Mouse (Mus musculus) erythroblast, embryonic 14.5 days (primary cell): ENCODE measurements around the gene B9d2. TPM values are rescaled to one million over a fixed set of nuclear protein-coding genes. Genes with fewer than 3 reads are reported as not detected.

ENCODE experiments used
- H3K27me3 ChIP-seq: 2 replicates; pipeline ENCODE4 v1.6.1; 2012; ENCODE audit warnings: inconsistent platforms; ENCODE audit not compliant: control insufficient read depth
- H3K36me3 ChIP-seq: 2 replicates; pipeline ENCODE4 v1.6.1; 2012; ENCODE audit warnings: mild to moderate bottlenecking, inconsistent platforms; ENCODE audit not compliant: control insufficient read depth
- H3K4me1 ChIP-seq: 2 replicates; pipeline ENCODE4 v1.6.1; 2012; ENCODE audit warnings: inconsistent platforms; ENCODE audit not compliant: control insufficient read depth
- H3K4me3 ChIP-seq: replicated peaks from 2 replicates; pipeline ENCODE3; 2012; ENCODE audit warnings: moderate library complexity, mild to moderate bottlenecking, inconsistent platforms
- H3K9me3 ChIP-seq: 2 replicates; pipeline ENCODE4 v1.6.1; 2012; ENCODE audit warnings: low read length, inconsistent platforms, mixed read lengths; ENCODE audit not compliant: control insufficient read depth
- GATA1 ChIP-seq: IDR thresholded peaks from 2 replicates; pipeline ENCODE4 v1.6.1; 2012; ENCODE audit warnings: low read length, inconsistent platforms, mixed read lengths
- TAL1 ChIP-seq: IDR thresholded peaks from 3 replicates; pipeline ENCODE4 v1.6.1; 2012; ENCODE audit warnings: low read length, inconsistent platforms, mixed read lengths
- polyA plus RNA-seq: library from polyadenylated mRNA; stranded (reverse); fragments of >175 nt; gene quantifications from 2 replicates; pipeline ENCODE4 v1.2.3, GENCODE M21; 2012

B9d2 gene
- polyA plus RNA-seq, 1 experiment: 4.8 TPM

DNA sequence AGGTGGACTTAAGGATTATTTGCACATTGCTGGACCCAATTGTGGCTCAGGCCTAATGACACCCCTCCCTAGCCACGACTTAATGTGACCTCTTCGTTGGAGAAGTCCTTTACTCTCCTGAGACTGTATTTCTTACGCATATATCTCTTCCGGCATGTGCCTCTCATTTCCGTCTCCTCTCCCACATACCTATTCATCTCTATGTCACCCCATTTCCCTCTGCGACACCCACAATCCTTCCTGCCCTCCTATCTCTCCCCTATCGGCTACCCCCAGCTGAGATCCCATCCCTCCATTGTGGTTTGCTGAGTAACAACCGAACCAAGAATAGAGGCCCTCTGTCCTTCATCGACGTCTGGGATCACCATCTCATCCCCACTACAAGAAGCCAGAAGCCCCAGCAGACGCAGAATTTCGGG, 9.0 kb downstream of the B9d2 start:
- Histone ChIP-seq H3K27me3 (no peaks in the 10 kb centered on the region; the same call in 1 of the 2 replicates), H3K36me3 (peaks cover 54% of the 10 kb centered on the region), H3K4me1 (peaks cover 74% of the 10 kb centered on the region), H3K4me3 (peak overlapping the region; percentile 84), H3K9me3 (no peaks in the 10 kb centered on the region)
- no peak for TF ChIP-seq GATA1
- TF ChIP-seq TAL1: no peak

DNA sequence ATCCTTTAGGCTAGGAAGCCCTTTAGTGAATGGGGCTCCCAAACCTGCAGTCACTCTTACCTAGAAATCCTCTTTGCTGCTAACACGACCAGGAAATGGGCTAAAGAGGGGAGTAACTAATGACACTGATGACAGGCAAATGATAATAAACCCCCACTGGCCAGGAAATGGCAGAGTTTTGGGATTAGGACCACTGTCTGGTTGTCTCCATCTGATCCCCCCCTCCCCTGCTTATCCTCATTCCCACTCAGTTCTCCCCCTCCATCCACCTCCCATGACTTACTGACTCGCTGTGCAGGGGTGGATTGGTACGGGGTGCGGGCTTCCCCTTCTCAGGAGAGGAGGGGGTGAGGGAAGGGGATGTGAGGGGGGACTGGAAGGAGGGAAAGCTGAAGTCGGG, 9.5 kb downstream of the B9d2 start:
- no peak for TF ChIP-seq GATA1
- no peak for TF ChIP-seq TAL1
- H3K27me3 ChIP-seq: no peaks in the 10 kb centered on the region; the same call in 1 of the 2 replicates
- peak overlapping the region; percentile 84 for H3K4me3 ChIP-seq
- H3K9me3 ChIP-seq: no peaks in the 10 kb centered on the region
- H3K4me1 ChIP-seq: peaks cover 70% of the 10 kb centered on the region
- peaks cover 54% of the 10 kb centered on the region for H3K36me3 ChIP-seq

DNA sequence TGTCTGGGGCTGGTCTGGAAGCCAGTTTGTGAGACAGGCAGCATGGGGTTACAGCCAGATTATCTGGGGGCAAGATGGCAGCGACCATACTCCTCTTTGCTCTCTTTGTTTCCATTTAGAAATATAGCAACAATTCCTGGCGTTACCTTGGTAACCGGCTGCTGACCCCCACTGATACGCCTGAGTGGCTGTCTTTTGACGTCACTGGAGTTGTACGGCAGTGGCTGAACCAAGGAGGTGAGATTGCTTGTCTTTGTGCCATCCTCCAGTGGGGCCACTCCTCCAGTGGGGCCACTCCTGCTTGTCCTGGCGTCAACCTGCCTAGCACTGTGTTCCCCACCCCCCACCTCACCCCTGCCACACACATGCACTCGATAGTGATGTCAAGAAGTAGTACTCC, 13.5 kb downstream of the B9d2 start:
- H3K27me3 ChIP-seq: no peaks in the 10 kb centered on the region; the same call in 1 of the 2 replicates
- H3K36me3 ChIP-seq: peaks cover 82% of the 10 kb centered on the region
- no peak overlapping the region for H3K4me3 ChIP-seq
- no peaks in the 10 kb centered on the region for H3K9me3 ChIP-seq
- no peak for TF ChIP-seq GATA1
- no peak for TF ChIP-seq TAL1
- H3K4me1 ChIP-seq: peaks cover 34% of the 10 kb centered on the region

DNA sequence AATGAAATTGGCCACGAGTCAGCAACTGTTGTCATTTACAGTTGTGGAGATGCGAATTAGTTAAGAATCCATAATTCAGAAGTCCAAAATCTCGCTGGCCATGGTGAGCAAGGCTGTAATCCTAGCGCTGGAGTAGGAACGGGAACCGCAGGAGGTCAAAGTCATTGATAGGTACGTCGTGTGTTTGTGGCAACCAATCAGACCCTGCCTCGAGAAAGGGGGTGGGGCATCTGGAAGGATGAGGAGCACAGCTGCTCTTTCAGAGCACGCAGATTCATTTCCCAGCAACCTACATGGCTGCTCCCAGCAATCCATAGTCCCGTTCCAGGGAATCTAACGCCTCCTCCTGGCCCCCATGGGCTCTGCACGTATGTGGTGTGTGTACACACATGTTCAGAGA, 19.3 kb downstream of the B9d2 start:
- H3K27me3 ChIP-seq: no peaks in the 10 kb centered on the region

DNA sequence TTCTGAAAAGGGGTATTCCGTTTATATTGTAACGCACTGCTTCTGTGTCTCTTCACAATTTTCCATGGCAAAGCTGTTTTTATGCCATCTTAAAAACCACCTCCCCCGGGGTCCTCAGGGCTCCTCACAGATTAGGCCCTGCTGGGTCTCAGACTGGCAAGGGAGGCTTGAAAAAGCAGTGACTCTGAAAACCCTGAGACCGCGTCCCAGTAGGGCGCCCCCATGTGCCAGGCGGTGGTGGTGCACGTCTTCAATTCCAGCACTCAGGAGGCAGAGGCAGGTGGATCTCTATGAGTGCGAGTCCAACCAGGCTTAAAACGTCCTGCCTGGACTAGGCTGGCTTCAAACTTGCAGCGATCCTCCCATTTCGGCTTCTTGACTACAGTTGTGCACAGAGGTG, 20.2 kb downstream of the B9d2 start:
- H3K9me3 ChIP-seq: peaks cover 21% of the 10 kb centered on the region
- no peak overlapping the region for H3K4me3 ChIP-seq
- H3K27me3 ChIP-seq: no peaks in the 10 kb centered on the region
- peaks cover 21% of the 10 kb centered on the region for H3K4me1 ChIP-seq
- peaks cover 88% of the 10 kb centered on the region for H3K36me3 ChIP-seq
- no peak for TF ChIP-seq GATA1
- no peak for TF ChIP-seq TAL1

More for the DNA sequence above, 19.3 kb downstream of the B9d2 start:
- Histone ChIP-seq H3K36me3 (peaks cover 88% of the 10 kb centered on the region), H3K4me3 (no peak overlapping the region), H3K4me1 (peaks cover 17% of the 10 kb centered on the region), H3K9me3 (peaks cover 21% of the 10 kb centered on the region)
- TF ChIP-seq TAL1 (no peak), GATA1 (no peak)

DNA sequence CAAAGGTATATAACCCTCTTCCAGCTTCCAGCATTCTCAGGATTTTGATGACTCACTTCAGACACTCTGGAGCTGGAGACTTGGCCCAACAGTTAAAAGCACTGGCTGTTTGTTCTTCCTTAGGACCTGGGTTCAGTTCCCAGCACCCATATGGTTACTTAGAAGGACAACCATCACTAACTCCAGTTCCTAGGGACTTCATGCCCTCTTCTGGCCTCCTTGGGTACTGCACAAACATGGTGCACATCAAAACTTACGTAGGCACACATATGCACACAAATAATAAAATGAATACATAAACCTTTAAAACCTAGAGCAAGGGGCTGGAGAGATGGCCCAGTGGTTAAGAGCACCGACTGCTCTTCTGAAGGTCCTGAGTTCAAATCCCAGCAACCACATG, 21.8 kb downstream of the B9d2 start:
- peaks cover 21% of the 10 kb centered on the region for H3K9me3 ChIP-seq
- H3K4me3 ChIP-seq: no peak overlapping the region
- peaks cover 89% of the 10 kb centered on the region for H3K36me3 ChIP-seq
- H3K27me3 ChIP-seq: no peaks in the 10 kb centered on the region
- H3K4me1 ChIP-seq: peaks cover 22% of the 10 kb centered on the region
- no peak for TF ChIP-seq TAL1
- no peak for TF ChIP-seq GATA1

DNA sequence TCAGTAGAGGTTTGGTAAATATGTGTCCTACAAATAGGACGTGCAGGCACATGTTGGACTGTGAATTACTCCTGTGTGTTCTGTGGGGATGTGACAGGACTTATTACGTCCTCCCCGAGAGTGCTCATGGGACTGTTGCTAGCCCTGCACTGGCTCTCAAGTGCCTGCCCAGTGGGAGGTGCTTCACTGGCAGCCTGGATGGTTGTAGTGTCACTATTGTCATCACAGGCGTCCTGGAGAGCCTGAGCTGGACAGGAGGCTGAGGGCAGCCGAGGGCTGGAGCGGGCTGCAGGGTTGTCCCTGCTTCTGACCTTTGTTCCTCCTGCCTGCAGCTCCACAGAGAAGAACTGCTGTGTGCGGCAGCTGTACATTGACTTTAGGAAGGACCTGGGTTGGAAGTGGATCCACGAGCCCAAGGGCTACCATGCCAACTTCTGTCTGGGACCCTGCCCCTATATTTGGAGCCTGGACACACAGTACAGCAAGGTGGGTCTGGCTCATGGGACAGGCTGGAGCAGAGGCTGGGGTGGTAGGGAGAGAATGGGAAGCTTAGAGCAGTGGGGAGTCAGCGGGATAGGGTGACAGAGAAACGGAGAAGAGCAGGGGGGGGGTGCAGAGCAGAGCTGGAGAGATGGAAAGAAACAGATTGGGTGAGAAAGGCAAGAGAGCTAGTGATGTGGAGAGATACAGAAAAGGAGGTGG, 23.4 kb downstream of the B9d2 start:
- Histone ChIP-seq H3K9me3 (peaks cover 21% of the 10 kb centered on the region), H3K4me1 (peaks cover 27% of the 10 kb centered on the region), H3K36me3 (peaks cover 81% of the 10 kb centered on the region), H3K27me3 (no peaks in the 10 kb centered on the region), H3K4me3 (no peak overlapping the region)
- TF ChIP-seq TAL1 (no peak), GATA1 (no peak)

DNA sequence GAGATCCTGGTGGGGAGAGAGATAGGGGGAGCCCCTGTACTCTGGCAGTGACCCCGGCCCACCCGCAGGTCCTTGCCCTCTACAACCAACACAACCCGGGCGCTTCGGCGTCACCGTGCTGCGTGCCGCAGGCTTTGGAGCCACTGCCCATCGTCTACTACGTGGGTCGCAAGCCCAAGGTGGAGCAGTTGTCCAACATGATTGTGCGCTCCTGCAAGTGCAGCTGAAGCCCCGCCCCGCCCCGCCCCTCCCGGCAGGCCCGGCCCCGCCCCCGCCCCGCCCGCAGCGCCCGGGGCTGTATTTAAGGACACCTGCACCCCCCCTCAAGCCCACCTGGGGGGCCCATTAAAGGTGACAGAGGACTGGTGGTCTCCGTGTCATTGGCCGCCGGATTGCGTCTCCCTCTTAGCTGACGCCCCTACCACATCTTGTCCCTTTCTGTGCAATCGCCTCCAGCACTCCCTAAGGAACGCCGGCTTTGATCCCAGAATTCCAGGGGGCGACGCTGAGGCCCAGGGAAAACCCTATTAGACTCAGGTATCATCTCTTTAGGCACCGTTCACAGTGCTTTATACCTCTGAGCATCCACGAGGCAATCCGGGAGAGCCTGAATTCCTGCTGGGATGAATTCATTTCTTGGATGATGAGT, 24.3 kb downstream of the B9d2 start:
- peaks cover 78% of the 10 kb centered on the region for H3K36me3 ChIP-seq
- peaks cover 29% of the 10 kb centered on the region for H3K4me1 ChIP-seq
- no peak for TF ChIP-seq TAL1
- TF ChIP-seq GATA1: no peak

DNA sequence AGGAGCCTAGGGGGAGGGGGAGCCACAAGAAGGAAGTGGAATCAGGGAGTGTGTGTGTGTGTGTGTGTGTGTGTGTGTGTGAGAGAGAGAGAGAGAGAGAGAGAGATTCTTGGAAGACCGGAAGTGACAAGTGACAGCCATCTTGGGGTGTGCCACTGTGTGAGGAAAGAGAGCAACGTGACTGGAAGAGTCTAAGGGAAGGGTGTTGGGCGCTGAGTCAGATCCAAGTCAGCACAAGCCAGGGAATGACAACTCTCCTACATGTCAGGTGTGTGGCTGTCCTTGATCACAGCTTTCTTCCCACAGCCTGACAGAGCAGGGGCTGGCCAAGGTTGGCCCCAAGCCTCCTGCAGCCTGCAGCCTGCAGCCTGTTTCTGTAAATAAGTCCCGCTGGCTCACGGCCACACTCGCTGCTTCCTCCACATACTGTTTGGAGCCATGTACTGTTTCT, 25.2 kb downstream of the B9d2 start:
- no peak for TF ChIP-seq GATA1
- TF ChIP-seq TAL1: no peak
- Histone ChIP-seq H3K4me3 (no peak overlapping the region), H3K9me3 (peaks cover 17% of the 10 kb centered on the region), H3K4me1 (peaks cover 34% of the 10 kb centered on the region), H3K36me3 (peaks cover 75% of the 10 kb centered on the region), H3K27me3 (no peaks in the 10 kb centered on the region)

More for the DNA sequence above, 24.3 kb downstream of the B9d2 start:
- Histone ChIP-seq H3K4me3 (no peak overlapping the region), H3K9me3 (peaks cover 20% of the 10 kb centered on the region), H3K27me3 (no peaks in the 10 kb centered on the region)
